Mouse (Mus musculus) cerebellum, adult (tissue): ENCODE measurements at regions not wholly inside any gene's neighbourhood (a gene's known extent, or its start where the extent isn't known, plus 50 kb on each side); places are given as distances from the start of the nearest gene placed in this dataset.

Experiments used
- ATAC-seq: cut with Nextera tagmentation; 2 replicates; pipeline ENCODE4 v1.9.2; 2017; ENCODE audit warnings: mild to moderate bottlenecking, moderate library complexity, mixed read lengths; ENCODE audit not compliant: insufficient number of reproducible peaks, low FRiP score, low TSS enrichment

DNA sequence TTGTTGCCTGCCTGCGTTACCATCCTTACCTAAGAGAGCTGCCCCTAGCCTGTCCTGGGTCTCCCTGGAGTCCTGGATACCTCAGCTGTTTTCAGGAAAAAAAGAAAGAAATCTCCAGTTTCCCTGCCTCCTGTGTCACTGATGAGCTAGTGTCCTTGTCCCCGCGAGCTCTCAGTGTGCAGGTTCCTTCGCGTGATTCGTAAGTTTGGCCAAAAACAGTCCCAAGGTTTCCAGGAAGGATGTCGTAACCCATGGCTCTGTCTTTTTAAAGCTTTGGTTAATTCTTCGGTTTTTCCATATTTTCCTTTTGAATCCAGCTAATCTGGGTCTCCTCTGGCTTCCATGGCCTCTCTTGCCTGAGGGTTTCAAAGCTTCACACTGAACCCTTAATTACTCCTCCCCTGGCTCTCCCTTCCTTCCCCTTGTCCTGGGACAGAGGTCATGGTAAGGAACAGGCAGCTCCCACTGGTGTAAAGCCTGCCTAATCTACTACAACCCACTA, 178.5 kb downstream of the Cand1 start:
- ATAC-seq = no peak

DNA sequence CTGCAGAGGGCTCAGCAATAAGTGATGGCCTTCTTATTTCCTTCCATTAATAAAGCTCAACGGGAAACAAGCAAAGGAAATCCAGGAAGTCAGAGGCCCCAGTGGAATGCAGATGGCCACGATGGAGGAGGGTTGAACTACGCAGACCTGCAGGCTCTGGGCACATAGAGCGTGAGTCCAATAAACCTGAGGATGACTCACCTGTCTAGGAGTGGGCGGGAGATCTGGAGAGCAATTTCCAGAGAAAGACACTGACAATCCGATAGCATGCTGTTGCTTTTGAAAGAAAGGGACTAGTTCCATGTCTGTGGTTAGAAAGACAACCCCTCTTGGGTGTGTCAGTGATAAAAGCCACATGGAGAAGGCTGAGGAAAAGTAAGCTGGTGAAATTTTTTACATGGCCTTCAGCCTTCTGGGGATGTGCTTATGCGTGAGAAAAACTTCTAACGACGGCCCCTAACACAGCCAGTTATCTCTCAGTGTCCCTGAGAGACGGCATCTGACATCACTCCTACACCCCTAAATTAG, 181.3 kb downstream of the Cand1 start:
- no peak for ATAC-seq

DNA sequence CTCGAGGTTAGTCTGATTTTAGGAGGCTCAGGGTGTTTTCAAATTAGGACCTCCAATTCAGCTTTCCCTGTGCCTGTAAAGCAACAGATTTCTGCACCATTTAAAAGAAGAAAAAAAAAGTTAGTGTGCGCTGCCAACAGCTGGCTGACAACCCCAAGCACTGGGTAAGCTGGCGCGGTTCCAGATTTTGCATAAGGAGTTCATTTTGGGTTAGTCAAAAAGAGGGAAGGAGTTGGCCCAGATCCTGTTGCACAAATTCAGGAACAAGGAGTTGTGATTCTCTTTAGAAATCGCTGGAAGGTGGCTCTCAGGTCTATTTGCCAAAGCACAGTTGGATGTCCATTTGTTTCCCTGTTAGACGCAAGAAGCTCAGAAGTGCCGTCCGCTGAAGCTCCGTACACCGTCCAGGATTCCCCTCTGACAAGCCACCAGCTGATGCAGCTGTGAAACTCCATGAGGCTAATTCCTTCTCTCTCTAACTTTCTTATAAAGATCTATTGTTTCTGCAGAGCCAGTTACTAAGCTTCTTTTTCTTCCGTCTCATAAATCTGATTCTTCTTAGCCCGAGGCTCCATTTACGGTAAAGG, 184.6 kb downstream of the Cand1 start:
- ATAC-seq = no peak

DNA sequence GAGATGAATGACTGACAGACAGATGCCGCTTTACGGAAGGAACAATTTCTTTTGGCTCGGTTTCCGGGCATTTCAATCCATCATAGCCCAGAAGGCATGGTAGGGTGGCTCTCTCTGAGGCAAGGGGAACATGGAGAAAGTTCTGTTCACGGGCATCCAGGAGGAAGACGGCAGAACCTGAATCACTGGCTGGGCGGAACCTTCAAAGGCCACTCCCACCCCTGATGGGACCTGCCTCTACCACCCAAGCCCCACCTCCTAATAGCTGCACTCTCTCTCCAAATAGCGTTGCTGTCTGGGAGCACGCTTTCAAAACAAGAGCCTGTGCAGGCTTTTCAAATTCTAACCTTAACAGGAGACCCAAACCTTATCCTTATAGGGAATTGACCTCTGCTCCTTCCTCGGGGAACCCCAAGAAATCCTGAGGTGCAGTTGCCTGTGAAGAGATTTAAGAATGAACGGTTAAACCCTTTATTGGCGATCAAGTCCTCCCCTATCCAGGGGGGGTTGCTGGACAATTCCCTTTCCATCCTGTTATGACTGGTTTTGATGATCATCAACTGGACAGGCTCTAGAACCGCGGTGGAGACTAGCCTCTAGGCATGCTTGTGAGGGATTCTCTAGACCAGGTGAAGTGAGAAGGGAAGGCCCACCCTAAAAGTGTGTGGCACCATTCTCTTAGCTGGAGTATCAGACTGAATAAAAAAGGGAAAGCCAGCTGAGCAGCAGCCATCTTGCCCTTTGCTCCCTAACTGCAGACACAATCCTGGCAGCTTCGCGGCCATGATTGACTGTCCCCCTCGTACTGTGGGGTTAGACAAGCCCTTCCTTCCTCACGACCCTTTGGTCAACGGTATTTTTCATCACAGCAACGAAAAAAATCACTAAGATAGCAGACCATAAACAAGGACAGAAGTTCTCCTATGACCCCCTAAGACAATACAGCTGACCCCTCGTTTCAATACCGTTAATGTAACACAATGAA, 184.5 kb upstream of the Dyrk2 start:
- no peak for ATAC-seq

DNA sequence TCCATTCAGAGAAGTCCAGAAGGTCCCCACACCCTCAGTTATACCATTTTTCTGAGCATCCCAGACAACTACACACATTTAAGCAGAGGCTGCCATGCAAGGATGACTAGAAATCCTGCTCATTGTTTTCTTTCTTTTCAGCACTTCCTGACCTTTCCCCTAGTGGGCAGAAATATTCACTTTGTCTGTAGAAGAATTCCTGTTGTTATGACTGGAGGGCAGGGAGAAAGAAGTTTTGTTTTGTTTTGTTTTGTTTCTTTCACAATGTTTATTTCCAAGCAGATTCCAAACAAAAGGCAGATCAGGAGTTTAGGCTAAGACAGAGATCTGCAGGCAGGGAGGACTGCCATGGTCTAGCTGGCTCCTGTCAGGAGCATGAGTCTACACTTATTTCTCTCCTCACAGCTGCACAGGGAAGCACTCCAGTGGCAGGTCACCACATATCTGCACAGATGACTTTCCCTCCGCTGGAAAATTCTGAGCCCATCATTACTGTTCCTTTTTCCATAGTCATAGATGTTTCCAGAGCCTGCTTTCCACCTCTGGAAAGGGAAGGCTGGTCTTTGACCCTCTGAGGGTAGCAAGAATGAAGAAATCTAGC, 182.5 kb upstream of the Dyrk2 start:
- no peak for ATAC-seq

DNA sequence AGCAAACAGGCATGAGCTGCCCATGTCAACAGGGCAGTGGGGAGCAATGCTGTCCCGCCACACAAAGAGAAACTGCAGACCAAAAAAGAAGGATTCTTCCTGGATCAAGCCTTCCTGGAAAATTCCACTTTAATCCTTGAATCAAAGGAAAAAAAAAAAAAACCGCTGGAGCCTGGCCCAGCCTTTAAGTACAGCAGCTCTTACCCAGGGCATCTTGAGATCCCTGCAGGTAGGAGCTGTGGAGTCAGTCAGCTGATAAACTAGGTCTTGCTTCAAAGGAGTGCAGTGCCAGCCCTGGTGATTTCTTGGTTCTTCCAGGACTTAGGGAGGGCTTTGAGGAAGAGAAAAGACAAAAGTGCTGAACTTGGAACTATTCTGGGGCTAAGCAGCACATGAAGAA, 181.6 kb upstream of the Dyrk2 start:
- no peak for ATAC-seq

DNA sequence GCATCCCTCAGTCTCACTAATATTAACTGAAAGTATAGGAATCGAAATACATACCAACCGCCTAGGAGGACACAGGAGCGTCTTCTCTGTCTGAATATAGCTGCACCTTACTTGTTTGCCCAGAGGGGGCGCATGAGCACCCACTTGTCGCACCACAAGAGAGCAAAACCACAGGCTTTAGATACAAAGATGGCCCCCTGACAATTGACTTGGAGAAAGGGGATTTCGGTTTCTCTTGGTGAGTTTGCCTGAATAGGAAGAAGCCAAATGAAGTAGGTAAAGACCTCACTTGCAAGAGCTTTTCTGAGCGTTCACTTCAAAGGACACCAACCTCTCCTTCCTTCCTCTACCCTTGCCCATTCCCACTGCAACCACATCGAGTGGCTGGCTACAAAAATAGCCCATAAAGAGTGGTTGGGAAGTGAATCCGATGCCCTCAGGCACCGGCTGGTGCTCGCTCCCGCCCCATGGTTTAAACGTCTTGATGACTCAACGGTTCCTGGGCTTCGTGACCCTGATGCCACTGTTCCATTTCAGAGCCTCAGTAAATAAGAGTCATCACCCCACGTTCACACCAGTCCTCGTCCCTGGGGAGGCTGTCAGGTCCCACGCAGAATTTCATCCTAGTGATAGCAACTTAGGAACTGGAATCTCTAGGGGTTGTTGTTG, 180.1 kb upstream of the Dyrk2 start:
- no peak for ATAC-seq

DNA sequence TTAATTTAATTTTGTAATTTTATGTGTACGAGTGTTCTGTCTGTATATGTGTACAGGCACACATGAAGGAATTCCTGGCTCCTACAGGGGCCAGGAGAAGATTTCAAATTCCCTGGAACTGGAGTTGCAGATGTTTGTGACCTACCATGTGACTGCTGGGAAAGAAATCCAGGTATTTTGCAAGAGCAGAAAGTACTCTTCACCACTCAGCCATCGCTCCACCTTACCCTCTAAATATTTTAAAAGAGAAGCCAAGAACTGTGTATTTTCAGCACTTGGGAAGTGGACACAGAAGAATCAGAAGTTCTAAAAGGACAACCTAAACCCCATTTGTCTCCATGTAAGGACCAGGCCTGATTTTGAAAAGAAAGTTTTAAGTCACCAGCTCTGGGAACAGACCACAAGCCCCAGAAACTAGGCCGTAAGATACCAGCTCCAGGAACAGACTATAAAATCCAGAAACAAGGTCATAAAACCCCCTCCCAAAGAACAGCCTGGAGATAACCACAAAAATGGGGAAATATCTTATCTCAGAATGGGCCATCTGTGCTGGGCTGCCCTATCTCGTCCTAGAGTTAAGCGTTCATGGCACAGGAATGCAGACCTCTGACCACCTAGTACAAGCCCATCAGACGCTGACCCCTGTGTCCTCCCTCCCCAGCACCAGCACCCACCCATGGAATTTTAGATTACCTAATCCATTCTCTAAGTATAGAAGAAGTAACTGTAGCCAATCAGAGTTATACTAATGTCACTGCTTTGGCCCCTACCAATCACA, 178.8 kb upstream of the Dyrk2 start:
- ATAC-seq = no peak

- ATAC-seq = no peak
These were observed 175.1 kb upstream of the Dyrk2 start for GRCm38 (mm10) chr10:119045059-119045458.

DNA sequence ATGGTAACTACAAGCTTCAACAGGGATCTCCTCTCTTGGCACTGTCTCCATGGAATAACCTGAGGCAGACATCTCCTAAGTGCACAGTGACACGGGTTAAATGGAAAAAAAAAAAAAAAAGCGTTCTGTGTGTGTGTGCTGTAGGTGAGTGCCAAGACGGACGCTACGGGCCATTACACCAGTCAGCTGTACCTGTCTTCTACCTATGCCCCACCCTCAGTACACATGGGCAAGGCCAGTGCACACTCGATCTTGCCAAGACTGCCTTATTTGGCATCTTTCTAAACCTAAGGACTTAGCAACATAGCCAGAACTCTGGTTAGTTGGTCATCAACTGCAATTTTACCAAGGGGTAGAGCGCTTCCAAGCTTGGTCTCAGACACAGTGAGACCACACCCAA, 173.1 kb upstream of the Dyrk2 start:
- ATAC-seq = no peak

GRCm38 (mm10) chr10:119040205-119040604, 170.2 kb upstream of the Dyrk2 start:
- no peak for ATAC-seq

- ATAC-seq = no peak
These were observed 169.7 kb upstream of the Dyrk2 start for GRCm38 (mm10) chr10:119039732-119040131.

DNA sequence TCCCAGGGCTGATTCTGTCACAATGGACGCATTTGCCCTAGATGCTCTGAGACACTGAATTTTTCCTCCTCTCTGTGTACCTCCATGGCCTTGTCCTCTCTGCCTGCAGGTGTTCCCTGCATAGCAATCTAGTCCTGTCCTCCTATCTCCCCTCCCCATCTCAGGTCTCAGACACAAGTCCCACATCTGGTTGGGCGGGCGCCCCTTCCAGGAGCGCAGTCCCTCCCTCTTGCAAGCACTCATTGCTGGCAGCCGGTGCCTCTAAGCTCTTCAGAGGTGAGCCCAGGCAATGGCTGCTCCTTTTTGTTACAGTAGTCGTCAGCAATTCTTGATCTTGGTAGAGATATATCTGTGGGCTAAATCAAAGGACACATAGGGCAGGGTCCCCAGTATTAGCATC, 169.0 kb upstream of the Dyrk2 start:
- ATAC-seq = no peak

DNA sequence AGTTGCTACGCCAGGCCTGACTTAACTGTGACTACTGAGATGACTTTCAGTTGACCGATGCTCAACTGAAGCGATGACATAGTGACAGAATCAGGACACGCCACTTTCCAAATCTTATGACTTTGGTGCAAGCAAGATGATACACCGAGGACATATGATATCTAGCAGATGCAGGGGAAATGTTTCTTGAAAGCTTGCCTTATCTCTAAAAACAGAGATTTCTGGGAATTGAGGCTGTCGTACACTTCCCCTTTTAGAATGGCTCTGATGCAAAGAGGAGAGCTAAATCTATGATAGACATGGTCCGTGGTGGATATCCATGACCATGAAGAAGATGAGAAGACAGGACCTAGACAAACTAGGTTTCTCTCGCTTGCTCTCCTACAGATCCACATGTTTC, 167.8 kb upstream of the Dyrk2 start:
- no peak for ATAC-seq

DNA sequence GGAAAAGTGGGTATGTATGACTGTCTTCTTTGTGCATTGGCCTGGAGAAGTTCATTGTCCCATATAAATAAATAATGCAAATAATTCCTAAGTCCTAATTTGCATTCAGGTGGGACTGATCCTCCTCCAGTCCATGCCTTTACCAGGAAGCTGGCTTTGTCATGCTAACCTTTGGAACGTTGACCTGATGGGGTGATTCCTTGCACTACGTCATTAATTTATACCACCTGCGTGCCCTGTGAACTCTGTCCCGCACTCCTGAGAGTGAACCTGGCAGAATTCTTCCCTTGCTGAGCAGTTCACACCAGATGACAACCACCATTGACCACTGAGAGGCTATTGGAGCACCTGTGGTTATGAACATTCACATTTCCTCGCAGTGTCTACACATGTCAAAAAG, 165.9 kb upstream of the Dyrk2 start:
- ATAC-seq = no peak

DNA sequence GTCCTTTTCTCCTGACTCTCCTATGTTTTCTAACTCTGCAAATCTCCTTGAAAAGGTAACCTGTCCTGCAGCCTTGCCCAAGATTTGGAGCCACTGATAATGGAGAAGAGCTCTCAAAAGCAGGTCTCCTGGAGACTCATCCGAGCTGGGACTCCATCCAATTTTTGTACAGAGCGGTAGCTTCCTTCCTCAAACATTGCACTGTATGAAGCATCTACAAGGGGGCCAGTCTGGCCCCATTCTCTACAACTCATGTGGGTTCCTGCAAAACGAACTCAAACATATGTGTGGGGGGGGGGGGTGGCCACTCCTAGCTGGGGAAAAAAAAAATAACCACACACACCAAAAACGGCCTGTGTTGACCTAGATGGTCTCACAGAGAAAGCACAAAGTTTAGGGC, 164.4 kb upstream of the Dyrk2 start:
- ATAC-seq = no peak

- no peak for ATAC-seq
These were observed 161.6 kb upstream of the Dyrk2 start for GRCm38 (mm10) chr10:119031282-119032275.

DNA sequence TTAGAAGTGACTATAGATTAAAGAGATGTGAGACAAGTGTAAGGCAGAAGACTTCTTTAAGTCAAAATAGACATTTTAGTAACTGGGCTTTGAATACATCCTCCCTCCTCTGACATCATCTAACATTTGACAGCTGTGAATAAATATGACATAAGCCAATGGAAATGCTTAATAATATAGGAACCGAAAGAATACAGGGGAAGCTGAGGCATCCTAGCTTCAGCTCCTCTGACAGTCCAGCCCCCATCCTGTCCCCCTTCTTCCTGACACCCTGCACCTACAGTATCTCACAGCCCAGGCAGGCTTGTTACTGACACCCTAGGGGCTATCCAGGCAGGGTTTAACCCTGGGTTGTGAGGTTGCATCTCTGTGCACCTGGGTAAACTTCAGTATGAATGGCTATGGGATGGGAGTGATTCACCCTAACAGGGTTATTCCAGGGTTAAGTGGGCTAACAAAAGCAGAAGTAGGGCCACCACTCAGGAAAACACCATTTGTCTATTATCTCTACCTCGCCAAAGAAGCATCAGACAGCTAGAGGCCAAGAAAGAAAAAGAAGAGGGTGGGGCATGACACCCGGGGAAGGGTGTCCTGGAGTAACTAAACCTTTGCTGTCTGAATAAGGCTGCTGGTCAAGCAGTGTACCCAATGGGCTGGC, 158.6 kb upstream of the Dyrk2 start:
- ATAC-seq = no peak
